Mouse (Mus musculus) CD8-positive naive resting alpha-beta T cell, adult 57 days (primary cell): Measurements from ENCODE around the gene Sag. TPM values are rescaled to one million over a fixed set of nuclear protein-coding genes. Genes with fewer than 3 reads are reported as not detected.

Experiments used
- total RNA-seq: library from RNA; stranded (reverse); gene quantifications from one replicate; pipeline ENCODE4 v1.2.4, GENCODE M21; 2023

The Sag gene
- total RNA-seq, result 7.4 TPM

GRCm38 (mm10) chr1:87803576-87803975, at the start of gene Sag:
Sag (plus strand) TSS chr1:87803680.

GRCm38 (mm10) chr1:87755641-87756470, 47.6 kb upstream of the Sag start, which contains the start of gene Atg16l1:
Atg16l1 (plus strand) TSS chr1:87755870.

GRCm38 (mm10) chr1:87852892-87853600, 49.6 kb downstream of the Sag start, which contains the start of gene Dgkd:
Dgkd (plus strand) TSS chr1:87853287.

Other genes starting within 250 kb of the Sag start
- gene Ngef, start 229.8 kb upstream of the Sag start, total RNA-seq, result not detected
- 223 TPM for gene Inpp5d, start 183.4 kb upstream of the Sag start, total RNA-seq
- 77.8 TPM for gene Atg16l1, start 47.8 kb upstream of the Sag start, total RNA-seq
- 199 TPM for gene Dgkd, start 49.6 kb downstream of the Sag start, total RNA-seq
- gene Usp40, start 204.9 kb downstream of the Sag start, total RNA-seq, result 19.4 TPM